Mouse (Mus musculus) heart, embryonic 10.5 days (tissue): ENCODE results near the gene Slc7a5. TPM values are rescaled to one million over a fixed set of nuclear protein-coding genes. Genes with fewer than 3 reads are reported as not detected.
A peak's percentile ranks its signal among the peaks of the same experiment; 100 is the strongest.

Source experiments
- DNase-seq: peaks from one replicate; pipeline ENCODE4 v3.0.0-alpha.2; 2017; ENCODE audit warnings: low spot score
- H3K27ac ChIP-seq: fragments of 300-500 bp; sonication (generic); 2 replicates; pipeline ENCODE4 v1.5.1; 2016; ENCODE audit warnings: mild to moderate bottlenecking
- H3K27me3 ChIP-seq: fragments of 300-500 bp; sonication (generic); 2 replicates; pipeline ENCODE4 v1.6.1; 2016; ENCODE audit warnings: mild to moderate bottlenecking; ENCODE audit not compliant: poor library complexity, insufficient read depth, severe bottlenecking
- H3K36me3 ChIP-seq: fragments of 300-500 bp; sonication (generic); 2 replicates; pipeline ENCODE4 v1.6.1; 2016; ENCODE audit warnings: mild to moderate bottlenecking, moderate library complexity
- H3K4me1 ChIP-seq: fragments of 300-500 bp; sonication (generic); 2 replicates; pipeline ENCODE4 v1.6.1; 2016; ENCODE audit warnings: mild to moderate bottlenecking
- H3K4me3 ChIP-seq: fragments of 300-500 bp; sonication (generic); 2 replicates; pipeline ENCODE4 v1.5.1; 2016; ENCODE audit warnings: mild to moderate bottlenecking, moderate library complexity
- H3K9me3 ChIP-seq: fragments of 300-500 bp; sonication (generic); 2 replicates; pipeline ENCODE4 v1.6.1; 2016; ENCODE audit warnings: mild to moderate bottlenecking, moderate library complexity
- WGBS: fragments of 180-500 bp; shearing (Covaris S2); methylation state at CpG from one replicate; pipeline ENCODE4 v1.1.7; 2016; 5-methylcytosine and 5-hydroxymethylcytosine counted together
- polyA plus RNA-seq: library from polyadenylated mRNA; unstranded; fragments of >200 nt; fragmentation: Nextera tagmentation; extraction: Ambion mirVana; gene quantifications from 2 replicates; pipeline ENCODE4 v1.2.1, GENCODE M21; 2016

Slc7a5 gene
- polyA plus RNA-seq, 1 experiment from 2014 or later, result 20.9 TPM

DNA sequence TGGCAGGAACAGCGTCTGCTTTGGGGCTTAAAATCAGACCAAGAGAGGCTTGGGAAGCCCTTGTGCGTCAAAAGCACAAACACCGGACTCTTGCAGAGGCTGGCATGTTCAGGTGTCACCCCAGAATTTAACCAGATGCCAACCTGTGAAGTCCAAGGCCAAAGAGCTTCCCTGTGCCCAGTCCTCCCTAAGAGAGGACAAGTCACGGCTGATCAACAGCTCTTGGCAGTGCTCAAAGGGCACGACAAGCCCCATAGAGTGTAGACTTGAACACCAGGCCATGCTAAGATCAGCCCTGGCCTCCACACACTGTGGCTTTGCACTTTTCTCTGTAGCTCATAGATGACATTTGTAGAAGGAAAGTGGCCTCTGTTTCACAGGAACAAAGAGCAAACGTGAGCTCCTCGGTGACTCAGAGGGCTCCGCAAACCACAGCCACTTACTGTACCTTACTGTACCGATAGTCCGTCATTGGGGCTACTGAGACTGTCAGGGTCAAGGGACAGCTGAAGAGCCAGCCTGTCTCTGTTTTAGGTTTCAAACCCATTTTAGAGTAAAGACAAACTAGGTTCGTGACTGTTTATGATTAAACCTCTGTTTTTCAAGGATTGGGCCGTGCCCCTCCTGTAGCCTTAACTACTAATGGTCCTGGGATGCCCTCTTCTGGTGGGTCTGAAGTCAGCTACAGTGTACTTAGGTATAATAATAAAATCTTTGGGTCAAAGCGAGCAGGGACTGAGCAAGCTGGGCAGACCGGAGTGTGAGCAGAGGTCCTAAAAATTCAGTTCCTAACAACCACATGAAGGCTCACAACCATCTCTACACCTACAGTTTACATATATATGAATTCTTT is 25.4 kb upstream of the Slc7a5 start:
- peaks cover 23% of the 10 kb centered on the region for H3K4me1 ChIP-seq
- no peaks in the 10 kb centered on the region for H3K9me3 ChIP-seq
- 79% methylated on average over 14 of the region's 14 CpGs for WGBS

DNA sequence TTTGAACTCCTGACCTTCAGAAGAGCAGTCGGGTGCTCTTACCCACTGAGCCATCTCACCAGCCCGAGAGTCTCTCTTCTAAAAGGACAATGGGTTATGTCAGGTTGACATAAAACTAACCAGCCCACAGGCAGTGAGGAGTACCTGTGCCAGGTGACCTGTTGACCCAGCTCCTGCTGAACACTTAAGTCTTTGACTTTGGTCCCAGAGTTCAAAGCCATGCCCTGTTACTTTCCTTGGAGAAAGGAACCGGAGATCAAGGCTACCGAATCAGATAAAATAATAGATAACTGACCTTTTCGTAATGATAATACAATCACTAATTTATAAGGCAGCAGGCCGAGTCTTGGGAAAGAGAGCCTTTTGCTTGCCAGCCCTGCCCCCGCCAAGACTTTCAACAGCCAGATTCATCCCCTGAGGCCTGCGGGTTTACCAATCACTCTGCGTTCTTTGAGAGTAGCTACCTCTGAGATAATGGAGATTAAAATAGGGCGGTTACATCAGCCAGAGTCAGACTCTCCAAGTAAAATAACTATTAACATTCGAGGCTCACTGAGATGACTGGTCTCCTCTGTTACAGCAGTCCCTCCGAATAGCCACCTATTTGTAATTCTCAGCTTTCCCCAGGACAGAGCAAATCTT is 24.7 kb upstream of the Slc7a5 start:
- H3K4me1 ChIP-seq, result peaks cover 23% of the 10 kb centered on the region
- DNase-seq, result no peak
- no peak overlapping the region for H3K27ac ChIP-seq
- H3K27me3 ChIP-seq, result no peaks in the 10 kb centered on the region
- no peak overlapping the region for H3K4me3 ChIP-seq
- 68% methylated on average over 12 of the region's 12 CpGs for WGBS
- no peaks in the 10 kb centered on the region for H3K36me3 ChIP-seq
- H3K9me3 ChIP-seq, result no peaks in the 10 kb centered on the region

More for the DNA sequence above, 25.4 kb upstream of the Slc7a5 start:
- no peaks in the 10 kb centered on the region for H3K36me3 ChIP-seq
- H3K27ac ChIP-seq, result no peak overlapping the region
- H3K27me3 ChIP-seq, result no peaks in the 10 kb centered on the region
- H3K4me3 ChIP-seq, result no peak overlapping the region
- DNase-seq, result no peak

DNA sequence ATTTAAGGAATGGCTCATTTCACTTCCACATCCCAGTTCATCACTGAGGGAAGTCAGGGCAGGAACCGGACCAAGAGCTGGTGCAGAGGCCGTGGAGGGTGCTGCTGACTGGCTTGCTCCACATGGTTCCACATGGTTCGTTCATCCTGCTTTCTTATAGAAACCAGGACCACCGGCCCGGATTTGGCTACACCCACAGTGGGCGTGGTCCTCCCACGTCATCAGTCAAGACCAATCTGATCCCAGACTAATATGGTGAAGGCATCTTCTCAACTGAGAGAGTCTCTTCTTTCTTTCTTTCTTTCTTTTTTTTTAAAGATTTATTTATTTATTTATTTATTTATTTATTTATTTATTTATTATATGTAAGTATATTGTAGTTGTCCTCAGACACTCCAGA is 24.1 kb upstream of the Slc7a5 start:
- peaks cover 20% of the 10 kb centered on the region for H3K4me1 ChIP-seq
- no peak for DNase-seq
- no peaks in the 10 kb centered on the region for H3K9me3 ChIP-seq
- H3K4me3 ChIP-seq, result no peak overlapping the region
- H3K27ac ChIP-seq, result no peak overlapping the region
- H3K36me3 ChIP-seq, result no peaks in the 10 kb centered on the region
- H3K27me3 ChIP-seq, result 0 out of 2 replicates have a peak, but pooled peaks cover 4% of the 10 kb centered on the region
- 74% methylated on average over 7 of the region's 7 CpGs for WGBS

DNA sequence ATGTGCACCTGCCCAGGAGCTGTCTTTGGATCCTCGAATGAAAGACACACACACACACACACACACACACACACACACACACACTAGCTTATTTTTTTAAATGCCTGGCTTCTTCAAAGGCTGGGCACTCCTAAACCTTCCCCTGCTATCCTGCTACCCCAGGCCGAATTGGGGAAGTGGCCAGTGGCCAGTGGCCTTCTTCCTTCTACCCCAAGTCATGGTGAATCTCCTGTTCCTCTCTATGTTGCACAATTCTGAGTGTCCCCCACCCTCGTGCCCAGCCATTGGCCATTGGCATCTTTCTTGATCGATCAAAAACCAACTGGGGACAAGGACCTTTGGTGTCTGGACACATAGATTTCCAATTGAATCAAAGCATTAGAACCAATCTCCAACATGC is 22.6 kb upstream of the Slc7a5 start:
- Histone ChIP-seq H3K4me3 (no peak overlapping the region), H3K27ac (no peak overlapping the region), H3K36me3 (no peaks in the 10 kb centered on the region), H3K27me3 (0 out of 2 replicates have a peak, but pooled peaks cover 5% of the 10 kb centered on the region), H3K9me3 (no peaks in the 10 kb centered on the region), H3K4me1 (peaks cover 8% of the 10 kb centered on the region)
- no peak for DNase-seq
- WGBS, result 72% methylated on average over 4 of the region's 4 CpGs

DNA sequence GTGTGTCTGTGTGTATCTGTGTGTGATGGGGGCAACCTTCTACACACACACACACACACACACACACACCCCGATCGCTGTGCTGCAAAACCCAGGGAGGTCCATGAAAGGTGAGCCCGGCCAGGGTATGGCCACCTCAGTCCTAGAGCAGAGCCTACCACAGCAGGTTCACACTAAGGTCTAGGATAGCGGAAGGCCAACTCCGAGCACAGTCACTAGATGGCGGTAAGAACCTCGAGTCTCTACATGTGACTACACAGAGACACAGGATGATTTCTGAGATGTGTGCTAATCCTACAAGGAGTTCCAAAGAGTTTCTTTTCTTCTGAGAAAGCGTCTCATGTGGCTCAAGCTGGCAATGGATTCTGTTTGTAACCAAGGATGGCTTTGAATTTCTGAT is 19.8 kb upstream of the Slc7a5 start:
- Histone ChIP-seq H3K4me1 (no peaks in the 10 kb centered on the region), H3K9me3 (no peaks in the 10 kb centered on the region), H3K27me3 (0 out of 2 replicates have a peak, but pooled peaks cover 5% of the 10 kb centered on the region), H3K27ac (no peak overlapping the region), H3K36me3 (no peaks in the 10 kb centered on the region), H3K4me3 (no peak overlapping the region)
- WGBS, result 33% methylated on average over 8 of the region's 8 CpGs
- peak; percentile 79 for DNase-seq

DNA sequence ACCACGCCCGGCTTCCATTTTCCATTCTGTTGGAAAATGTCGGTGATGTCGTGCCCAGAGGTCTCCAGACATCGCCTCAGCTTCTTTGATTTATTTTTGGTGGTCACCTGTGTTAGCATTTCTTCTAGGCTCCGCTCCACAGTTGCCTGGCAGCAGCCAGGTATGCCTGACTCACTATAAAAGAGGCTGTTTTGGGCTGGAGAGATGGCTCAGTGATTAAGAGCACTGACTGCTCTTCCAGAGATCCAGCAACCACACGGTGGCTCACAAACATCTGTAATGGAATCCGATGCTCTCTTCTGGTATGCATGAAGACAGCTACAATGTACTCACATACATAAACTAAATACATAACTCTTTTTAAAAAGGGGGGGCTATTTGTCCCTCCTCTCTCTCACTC is 18.8 kb upstream of the Slc7a5 start:
- H3K36me3 ChIP-seq, result no peaks in the 10 kb centered on the region
- H3K4me1 ChIP-seq, result peaks cover 4% of the 10 kb centered on the region; the same call in 1 of the 2 replicates
- 63% methylated on average over 8 of the region's 8 CpGs for WGBS

DNA sequence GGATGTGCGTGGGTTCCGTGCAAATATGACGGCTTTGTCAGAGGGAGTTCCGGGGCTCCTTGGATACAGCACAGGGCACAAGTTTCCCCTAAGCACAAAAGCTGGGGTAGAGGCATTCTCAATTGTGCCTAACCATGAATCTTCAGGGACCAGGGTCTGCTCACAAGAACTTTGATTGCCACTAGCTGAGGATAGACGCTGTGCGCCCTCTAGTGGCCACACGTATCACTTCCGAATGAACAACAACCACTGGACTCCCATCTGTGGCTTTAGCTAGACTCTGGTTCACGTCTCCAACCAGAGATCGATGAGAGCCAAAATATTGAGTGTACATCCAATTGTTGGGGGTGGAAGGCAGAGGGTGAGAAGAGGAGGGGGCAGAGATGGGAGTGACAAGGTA is 18.1 kb upstream of the Slc7a5 start:
- Histone ChIP-seq H3K27me3 (peaks cover 5% of the 10 kb centered on the region; the same call in 1 of the 2 replicates), H3K4me1 (peaks cover 5% of the 10 kb centered on the region; the same call in 1 of the 2 replicates), H3K36me3 (no peaks in the 10 kb centered on the region), H3K4me3 (no peak overlapping the region), H3K9me3 (no peaks in the 10 kb centered on the region), H3K27ac (no peak overlapping the region)
- 28% methylated on average over 10 of the region's 10 CpGs for WGBS
- peak; percentile 91 for DNase-seq

More for the DNA sequence above, 18.8 kb upstream of the Slc7a5 start:
- Histone ChIP-seq H3K27me3 (peaks cover 5% of the 10 kb centered on the region; the same call in 1 of the 2 replicates), H3K9me3 (no peaks in the 10 kb centered on the region), H3K27ac (no peak overlapping the region), H3K4me3 (no peak overlapping the region)
- DNase-seq, result no peak

DNA sequence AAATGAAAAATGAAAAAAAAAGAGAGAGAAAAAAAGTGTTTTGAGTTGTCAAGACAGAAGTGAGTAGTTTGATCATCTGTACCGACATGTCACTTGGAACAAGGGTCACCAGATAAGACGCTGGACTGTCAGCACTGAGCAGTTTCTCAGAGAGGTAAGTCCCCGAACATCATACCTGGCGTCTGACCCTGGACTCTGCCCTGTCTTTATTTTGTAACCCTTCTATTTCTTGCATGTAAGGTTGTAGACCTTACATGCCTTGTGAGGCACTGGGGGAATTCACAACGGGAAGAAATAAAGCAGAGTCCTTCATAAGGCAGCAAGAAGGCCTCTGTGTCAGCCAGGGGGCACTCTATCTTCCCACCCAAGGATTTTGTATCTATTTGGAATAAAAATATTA is 17.2 kb upstream of the Slc7a5 start:
- H3K27me3 ChIP-seq, result peaks cover 5% of the 10 kb centered on the region; the same call in 1 of the 2 replicates
- no peaks in the 10 kb centered on the region for H3K36me3 ChIP-seq
- no peak overlapping the region for H3K27ac ChIP-seq
- WGBS, result 75% methylated on average over 5 of the region's 5 CpGs
- H3K9me3 ChIP-seq, result no peaks in the 10 kb centered on the region
- peaks cover 10% of the 10 kb centered on the region for H3K4me1 ChIP-seq
- DNase-seq, result no peak
- H3K4me3 ChIP-seq, result no peak overlapping the region

DNA sequence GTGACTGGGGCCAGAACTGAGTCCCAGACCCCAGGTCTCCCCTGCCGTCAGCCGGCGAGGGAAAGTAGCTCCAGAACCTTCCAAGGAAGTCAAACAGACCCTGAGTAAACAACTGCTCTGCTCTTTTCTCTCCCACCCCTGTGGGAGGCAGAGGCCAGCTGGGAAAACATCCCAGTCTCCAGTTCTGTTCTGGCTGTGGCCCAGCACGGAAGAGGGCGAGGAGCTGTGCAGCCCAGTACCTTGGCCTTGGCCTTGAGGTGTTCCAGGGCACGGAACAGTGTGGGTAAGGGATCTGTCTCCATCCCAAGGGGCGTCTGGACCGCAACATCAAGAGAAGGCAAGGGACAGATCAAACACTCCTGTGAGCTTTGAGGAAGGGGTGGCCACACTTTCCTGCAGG is 14.6 kb upstream of the Slc7a5 start:
- Histone ChIP-seq H3K4me1 (peaks cover 12% of the 10 kb centered on the region), H3K36me3 (no peaks in the 10 kb centered on the region), H3K9me3 (no peaks in the 10 kb centered on the region), H3K27ac (peak overlapping the region; percentile 38; the same call in 1 of the 2 replicates), H3K4me3 (no peak overlapping the region), H3K27me3 (peaks cover 5% of the 10 kb centered on the region; the same call in 1 of the 2 replicates)
- DNase-seq, result peak; percentile 74
- WGBS, result 57% methylated on average over 8 of the region's 8 CpGs

DNA sequence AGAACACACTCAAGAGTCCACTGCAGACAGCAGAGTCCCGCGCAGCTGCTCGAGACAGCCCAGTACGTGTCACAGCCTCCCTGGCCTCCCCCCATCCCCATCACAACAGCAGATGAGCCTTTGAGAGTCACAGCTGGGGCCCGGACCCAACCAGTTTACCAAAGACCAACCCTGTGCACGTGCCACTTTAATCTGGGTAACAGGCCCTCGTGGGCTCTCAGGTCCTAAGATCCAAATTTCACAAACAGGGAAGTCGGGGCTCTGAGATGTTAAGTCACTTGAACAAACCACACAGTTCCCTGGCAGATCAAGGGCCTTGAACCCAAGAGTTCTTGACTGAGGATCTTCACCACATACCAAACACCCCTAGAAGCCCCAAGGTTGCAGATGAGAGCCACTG is 14.1 kb upstream of the Slc7a5 start:
- 78% methylated on average over 8 of the region's 8 CpGs for WGBS
- Histone ChIP-seq H3K27me3 (peaks cover 1% of the 10 kb centered on the region; the same call in 1 of the 2 replicates), H3K36me3 (no peaks in the 10 kb centered on the region), H3K27ac (peak overlapping the region; percentile 38; the same call in 1 of the 2 replicates), H3K4me3 (no peak overlapping the region), H3K4me1 (peaks cover 12% of the 10 kb centered on the region), H3K9me3 (no peaks in the 10 kb centered on the region)
- DNase-seq, result peak; percentile 68

DNA sequence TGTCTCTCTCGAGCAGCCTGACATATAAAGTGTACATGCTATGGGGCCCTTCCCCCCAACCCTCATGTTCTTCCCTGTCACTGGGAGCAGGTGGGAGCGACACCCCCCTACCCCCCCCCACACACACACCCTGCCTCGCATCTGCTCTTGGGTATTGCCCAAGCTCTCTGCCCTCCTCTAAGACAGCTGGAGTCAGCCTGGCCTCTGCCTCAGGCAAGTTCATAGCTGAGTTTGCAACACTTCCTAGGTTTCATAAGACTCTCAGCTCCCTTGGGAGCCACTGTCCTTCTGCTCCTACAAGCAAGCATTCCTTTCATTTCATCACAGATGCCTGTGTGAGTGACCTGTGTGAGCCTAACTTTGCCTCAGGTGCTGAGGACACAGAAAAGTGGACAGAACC is 12.2 kb upstream of the Slc7a5 start:
- Histone ChIP-seq H3K4me1 (peaks cover 12% of the 10 kb centered on the region), H3K9me3 (no peaks in the 10 kb centered on the region), H3K36me3 (no peaks in the 10 kb centered on the region), H3K27me3 (no peaks in the 10 kb centered on the region; the same call in 1 of the 2 replicates), H3K4me3 (no peak overlapping the region), H3K27ac (no peak overlapping the region)
- no peak for DNase-seq
- 49% methylated on average over 3 of the region's 3 CpGs for WGBS

DNA sequence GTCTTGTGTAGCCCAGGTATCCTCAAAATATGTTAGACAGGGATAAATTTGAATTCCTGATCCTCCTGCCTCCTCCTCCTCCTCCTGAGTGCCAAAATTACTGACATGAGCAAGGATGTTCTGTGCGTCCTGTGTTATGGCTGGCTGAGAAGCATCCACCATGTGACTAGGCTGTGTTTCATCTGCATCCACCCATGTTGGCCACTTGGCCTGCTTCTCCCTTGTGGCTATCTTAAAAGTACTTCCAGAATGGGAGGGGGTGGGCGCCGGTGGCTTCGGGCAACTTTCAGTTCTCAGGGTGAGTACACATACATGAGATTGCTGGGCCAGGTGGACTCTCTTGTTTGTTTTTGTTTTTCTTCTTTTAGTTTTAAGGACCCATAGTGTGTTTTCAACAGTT is 11.7 kb upstream of the Slc7a5 start:
- Histone ChIP-seq H3K27me3 (peaks cover 4% of the 10 kb centered on the region), H3K4me1 (peaks cover 12% of the 10 kb centered on the region), H3K27ac (no peak overlapping the region), H3K36me3 (no peaks in the 10 kb centered on the region), H3K9me3 (no peaks in the 10 kb centered on the region), H3K4me3 (no peak overlapping the region)
- 64% methylated on average over 4 of the region's 4 CpGs for WGBS
- DNase-seq, result no peak

DNA sequence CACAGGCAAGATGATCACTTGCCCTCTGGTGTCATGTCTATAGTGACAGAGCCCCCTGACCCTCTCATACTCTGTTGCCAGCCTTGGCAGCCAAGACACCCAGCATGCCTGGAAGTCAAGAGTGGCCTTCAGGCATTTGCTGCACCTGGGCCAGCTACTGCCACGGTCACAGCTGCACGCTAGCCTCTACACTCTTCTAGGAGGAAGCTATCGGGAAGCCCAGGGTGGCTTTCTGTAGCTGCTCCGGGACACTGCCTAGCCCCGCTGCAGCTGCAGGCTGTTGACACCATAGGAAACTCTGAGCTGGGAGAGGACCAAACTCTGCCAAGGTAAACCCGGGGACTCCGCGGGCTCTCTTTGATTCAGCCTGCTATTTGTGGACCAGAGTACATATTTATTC is 5.9 kb upstream of the Slc7a5 start:
- no peak overlapping the region for H3K4me3 ChIP-seq
- H3K4me1 ChIP-seq, result 0 out of 2 replicates have a peak, but pooled peaks cover 11% of the 10 kb centered on the region
- DNase-seq, result no peak
- H3K36me3 ChIP-seq, result no peaks in the 10 kb centered on the region
- no peak overlapping the region for H3K27ac ChIP-seq
- H3K9me3 ChIP-seq, result no peaks in the 10 kb centered on the region
- H3K27me3 ChIP-seq, result peaks cover 30% of the 10 kb centered on the region
- WGBS, result 80% methylated on average over 8 of the region's 8 CpGs
